Mouse (Mus musculus) C2C12 (cell line): Measurements from ENCODE around the gene Plcb4.

Experiments used
- CTCF ChIP-seq: IDR thresholded peaks from one replicate; pipeline ENCODE4 v1.5.1; 2011; ENCODE audit not compliant: control insufficient read depth, insufficient read depth, insufficient read length
- MAX ChIP-seq: IDR thresholded peaks from one replicate; pipeline ENCODE4 v1.6.1; 2011; ENCODE audit warnings: mild to moderate bottlenecking, control low read depth
- MYOG ChIP-seq: IDR thresholded peaks from one replicate; pipeline ENCODE4 v1.6.1; 2011; ENCODE audit not compliant: control insufficient read depth, insufficient read length; ENCODE audit errors: extremely low read depth
- USF1 ChIP-seq: IDR thresholded peaks from one replicate; pipeline ENCODE4 v1.6.1; 2011; ENCODE audit warnings: low read depth, mild to moderate bottlenecking, control low read depth, moderate library complexity

DNA sequence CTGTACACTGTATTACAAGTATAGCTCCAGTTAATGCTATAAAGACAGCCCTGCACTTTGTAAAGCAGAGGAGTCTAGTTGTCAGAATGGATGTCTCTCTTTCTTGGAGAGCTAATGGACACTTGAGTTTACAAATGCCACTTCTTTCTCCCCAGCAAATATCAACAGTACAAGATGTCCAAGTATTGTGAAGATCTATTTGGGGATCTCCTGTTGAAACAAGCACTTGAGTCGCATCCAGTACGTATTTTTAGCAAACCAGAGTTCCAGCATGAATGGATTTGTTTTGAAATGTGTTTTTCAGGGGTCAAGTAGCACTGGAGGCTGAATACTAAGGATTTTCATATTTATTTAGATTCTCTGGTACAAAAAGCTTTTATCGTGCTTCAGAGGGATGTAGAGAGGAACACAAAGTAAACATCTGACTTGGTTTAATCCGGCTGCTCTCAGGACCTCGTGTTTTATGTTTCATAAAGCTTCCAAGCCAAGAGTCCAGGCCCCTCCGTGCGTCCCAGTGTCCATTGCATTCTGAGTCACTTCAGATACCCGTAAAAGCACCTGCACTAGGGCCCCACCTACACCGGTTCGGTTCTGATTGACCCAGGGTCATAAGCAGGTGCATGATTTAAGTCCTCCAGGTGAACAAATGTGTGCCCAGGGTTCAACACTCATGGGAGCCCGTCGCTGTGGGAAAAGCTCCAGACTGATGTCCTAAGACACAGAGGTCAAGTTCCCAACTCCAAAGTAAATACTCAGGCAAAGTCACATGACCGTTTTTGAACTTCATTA, 296.1 kb downstream of the Plcb4 start:
- TF ChIP-seq USF1 (no peak), MYOG (no peak), MAX (no peak), CTCF (no peak)
